Mouse (Mus musculus) small intestine, adult 2 months (tissue): ENCODE measurements around the gene Dhrs2. TPM values are rescaled to one million over a fixed set of nuclear protein-coding genes. Genes with fewer than 3 reads are reported as not detected.
A peak's percentile ranks its signal among the peaks of the same experiment; 100 is the strongest.

Experiments
- H3K27ac ChIP-seq: fragments of 200-500 bp; 2 replicates; pipeline ENCODE4 v1.5.1; 2012; ENCODE audit warnings: low read depth, low read length, control low read depth, inconsistent platforms; ENCODE audit not compliant: insufficient read depth
- H3K27me3 ChIP-seq: fragments of 200-500 bp; 2 replicates; pipeline ENCODE4 v1.6.1; 2012; ENCODE audit warnings: mild to moderate bottlenecking, moderate library complexity, low read length, inconsistent platforms; ENCODE audit not compliant: control insufficient read depth, insufficient read depth
- H3K36me3 ChIP-seq: fragments of 200-500 bp; 2 replicates; pipeline ENCODE4 v1.6.1; 2012; ENCODE audit warnings: mild to moderate bottlenecking, low read length, control low read depth, inconsistent platforms; ENCODE audit not compliant: control insufficient read depth, insufficient read depth
- H3K4me1 ChIP-seq: fragments of 200-500 bp; 2 replicates; pipeline ENCODE4 v1.6.1; 2012; ENCODE audit warnings: low read length, inconsistent platforms, mixed read lengths; ENCODE audit not compliant: control insufficient read depth, insufficient read depth, insufficient read length
- H3K4me3 ChIP-seq: fragments of 200-500 bp; 2 replicates; pipeline ENCODE4 v1.5.1; 2012; ENCODE audit warnings: low read depth, mild to moderate bottlenecking, control low read depth, inconsistent platforms, low read length, moderate library complexity
- CTCF ChIP-seq: fragments of 200-500 bp; IDR thresholded peaks from 2 replicates; pipeline ENCODE4 v1.5.1; 2012; ENCODE audit warnings: low read depth, mild to moderate bottlenecking, control low read depth, inconsistent platforms, low read length, moderate library complexity, mixed read lengths; ENCODE audit not compliant: insufficient replicate concordance, insufficient read length; ENCODE audit errors: extremely low read depth
- POLR2A ChIP-seq: fragments of 200-500 bp; IDR thresholded peaks from 2 replicates; pipeline ENCODE4 v1.6.1; 2012; ENCODE audit warnings: low read depth, mild to moderate bottlenecking, control low read depth, inconsistent platforms, low read length, moderate library complexity
- WGBS: fragments of 180-500 bp; shearing (Covaris S2); methylation state at CpG from one replicate; pipeline ENCODE4 v1.1.7; 2018; 5-methylcytosine and 5-hydroxymethylcytosine counted together
- polyA plus RNA-seq: library from polyadenylated mRNA; depleted of rRNA; stranded (reverse); fragments of >200 nt; gene quantifications from 2 replicates; pipeline ENCODE4 v1.2.3, GENCODE M21; 2012; rRNA removed

Dhrs2 gene
- polyA plus RNA-seq, 1 experiment = not detected

- no peak for TF ChIP-seq POLR2A
- TF ChIP-seq CTCF = no peak
- no peak overlapping the region for H3K4me3 ChIP-seq
- no peak overlapping the region for H3K27ac ChIP-seq
- H3K4me1 ChIP-seq = no peaks in the 10 kb centered on the region
- no peaks in the 10 kb centered on the region for H3K27me3 ChIP-seq
- WGBS = 79% methylated on average over 6 of the region's 6 CpGs
- no peaks in the 10 kb centered on the region for H3K36me3 ChIP-seq
Measured at GRCm38 (mm10) chr14:55248284-55248683, 26.5 kb downstream of the Dhrs2 start.

- 68% methylated on average over 4 of the region's 4 CpGs for WGBS
- no peak overlapping the region for H3K27ac ChIP-seq
- no peaks in the 10 kb centered on the region for H3K4me1 ChIP-seq
- H3K27me3 ChIP-seq = no peaks in the 10 kb centered on the region
- TF ChIP-seq POLR2A = no peak
- TF ChIP-seq CTCF = no peak
- no peaks in the 10 kb centered on the region for H3K36me3 ChIP-seq
- H3K4me3 ChIP-seq = no peak overlapping the region
Measured at GRCm38 (mm10) chr14:55253580-55253979, 31.8 kb downstream of the Dhrs2 start.

- Histone ChIP-seq H3K4me1 (no peaks in the 10 kb centered on the region), H3K27me3 (no peaks in the 10 kb centered on the region), H3K36me3 (no peaks in the 10 kb centered on the region), H3K4me3 (no peak overlapping the region), H3K27ac (no peak overlapping the region)
- 63% methylated on average over 6 of the region's 6 CpGs for WGBS
- TF ChIP-seq POLR2A = no peak
Measured at GRCm38 (mm10) chr14:55255443-55255842, 33.6 kb downstream of the Dhrs2 start.

GRCm38 (mm10) chr14:55271158-55271557 lies 49.4 kb downstream of the Dhrs2 start:
- H3K4me3 ChIP-seq = no peak overlapping the region
- H3K36me3 ChIP-seq = no peaks in the 10 kb centered on the region
- 28% methylated on average over 3 of the region's 3 CpGs for WGBS
- no peaks in the 10 kb centered on the region for H3K27me3 ChIP-seq
- H3K27ac ChIP-seq = no peak overlapping the region
- TF ChIP-seq CTCF = peak; percentile 18; the same call in 1 of the 2 replicates
- no peak for TF ChIP-seq POLR2A
- no peaks in the 10 kb centered on the region for H3K4me1 ChIP-seq

GRCm38 (mm10) chr14:55273023-55273422 lies 51.2 kb downstream of the Dhrs2 start:
- no peak overlapping the region for H3K27ac ChIP-seq
- no peak overlapping the region for H3K4me3 ChIP-seq
- WGBS = 87% methylated on average over 4 of the region's 4 CpGs
- no peak for TF ChIP-seq CTCF
- TF ChIP-seq POLR2A = no peak
- no peaks in the 10 kb centered on the region for H3K36me3 ChIP-seq
- H3K27me3 ChIP-seq = no peaks in the 10 kb centered on the region
- H3K4me1 ChIP-seq = no peaks in the 10 kb centered on the region

- TF ChIP-seq POLR2A = no peak
- no peak for TF ChIP-seq CTCF
- no peaks in the 10 kb centered on the region; the same call in 1 of the 2 replicates for H3K4me1 ChIP-seq
- WGBS = 85% methylated on average over 6 of the region's 6 CpGs
Measured at GRCm38 (mm10) chr14:55274810-55275209, 53.0 kb downstream of the Dhrs2 start.

GRCm38 (mm10) chr14:55279322-55280069 lies 57.7 kb downstream of the Dhrs2 start:
- TF ChIP-seq CTCF (no peak), POLR2A (no peak)
- H3K36me3 ChIP-seq = no peaks in the 10 kb centered on the region
- H3K27me3 ChIP-seq = no peaks in the 10 kb centered on the region
- no peaks in the 10 kb centered on the region; the same call in 1 of the 2 replicates for H3K4me1 ChIP-seq
- no peak overlapping the region for H3K27ac ChIP-seq
- H3K4me3 ChIP-seq = no peak overlapping the region
- WGBS = 19% methylated on average over 7 of the region's 7 CpGs

More at GRCm38 (mm10) chr14:55274810-55275209, 53.0 kb downstream of the Dhrs2 start:
- no peak overlapping the region for H3K4me3 ChIP-seq
- H3K27ac ChIP-seq = no peak overlapping the region
- H3K27me3 ChIP-seq = no peaks in the 10 kb centered on the region
- no peaks in the 10 kb centered on the region for H3K36me3 ChIP-seq

Other genes with a start within 250 kb of the Dhrs2 start
- not detected in 2 replicates for gene Gm17428, start 245.1 kb upstream of the Dhrs2 start, polyA plus RNA-seq
- 0.10 and 0.18 TPM in 2 replicates for gene Myh7, start 227.4 kb upstream of the Dhrs2 start, polyA plus RNA-seq
- gene Ngdn, start 206.6 kb upstream of the Dhrs2 start, polyA plus RNA-seq = 3.9 and 8.4 TPM in 2 replicates
- 2.2 and 4.2 TPM in 2 replicates for gene Zfhx2, start 129.7 kb upstream of the Dhrs2 start, polyA plus RNA-seq
- 2.9 and 4.9 TPM in 2 replicates for gene Thtpa, start 127.2 kb upstream of the Dhrs2 start, polyA plus RNA-seq
- gene Ap1g2, start 115.4 kb upstream of the Dhrs2 start, polyA plus RNA-seq = 48.4 and 80.7 TPM in 2 replicates
- 0.65 and 0.72 TPM in 2 replicates for gene Jph4, start 105.1 kb upstream of the Dhrs2 start, polyA plus RNA-seq